Mouse (Mus musculus) heart, postnatal 0 days (tissue): ENCODE data around the gene Tpx2. TPM values are rescaled to one million over a fixed set of nuclear protein-coding genes. Genes with fewer than 3 reads are reported as not detected.

Source experiments
- ATAC-seq: fragments of 200-750 bp; cut with Nextera tagmentation; 2 replicates; pipeline ENCODE4 v1.8.0; 2017; ENCODE audit warnings: low read depth, moderate number of reproducible peaks, moderate library complexity; ENCODE audit not compliant: insufficient read depth
- DNase-seq: peaks from one replicate; pipeline ENCODE4 v3.0.0-alpha.2; 2016; ENCODE audit warnings: low spot score
- H3K27ac ChIP-seq: fragments of 300-500 bp; sonication (generic); 2 replicates; pipeline ENCODE4 v1.5.1; 2014; ENCODE audit warnings: low read depth, mild to moderate bottlenecking
- H3K27me3 ChIP-seq: fragments of 300-500 bp; sonication (generic); 2 replicates; pipeline ENCODE4 v1.6.1; 2014; ENCODE audit warnings: low read length, mixed read lengths; ENCODE audit not compliant: control insufficient read depth, insufficient read depth
- H3K36me3 ChIP-seq: fragments of 300-500 bp; sonication (generic); replicated peaks from 2 replicates; pipeline ENCODE4 v1.6.1; 2014; ENCODE audit warnings: low read length, mixed read lengths; ENCODE audit not compliant: control insufficient read depth, insufficient read depth
- H3K4me1 ChIP-seq: fragments of 300-500 bp; sonication (generic); 2 replicates; pipeline ENCODE4 v1.6.1; 2014; ENCODE audit warnings: antibody characterized with exemption; ENCODE audit not compliant: control insufficient read depth, insufficient read depth
- H3K4me2 ChIP-seq: fragments of 300-500 bp; sonication (generic); 2 replicates; pipeline ENCODE4 v1.6.1; 2014; ENCODE audit warnings: low read depth, mild to moderate bottlenecking, low read length, moderate library complexity
- H3K4me3 ChIP-seq: fragments of 300-500 bp; sonication (generic); 2 replicates; pipeline ENCODE4 v1.5.1; 2014; ENCODE audit warnings: low read depth, low read length
- H3K9ac ChIP-seq: fragments of 300-500 bp; sonication (generic); replicated peaks from 2 replicates; pipeline ENCODE4 v1.6.1; 2014; ENCODE audit warnings: low read depth, low read length, mixed read lengths
- H3K9me3 ChIP-seq: fragments of 300-500 bp; sonication (generic); replicated peaks from 2 replicates; pipeline ENCODE4 v1.6.1; 2016; ENCODE audit warnings: low read length; ENCODE audit not compliant: control insufficient read depth
- CTCF ChIP-seq: IDR thresholded peaks from 2 replicates; pipeline ENCODE4 v1.5.1; 2016; ENCODE audit warnings: antibody characterized with exemption, control low read depth, low read depth
- EP300 ChIP-seq: IDR thresholded peaks from 2 replicates; pipeline ENCODE4 v1.6.1; 2016; ENCODE audit warnings: antibody characterized with exemption, low read depth
- WGBS: fragments of 180-500 bp; shearing (Covaris S2); extraction: QIAGEN DNeasy Blood & Tissue Kit; methylation state at CpG from one replicate; pipeline ENCODE4 v1.1.7; 2014; 5-methylcytosine and 5-hydroxymethylcytosine counted together
- polyA plus RNA-seq: library from polyadenylated mRNA; unstranded; fragments of >200 nt; fragmentation: Nextera tagmentation; extraction: Ambion mirVana; gene quantifications from 2 replicates; pipeline ENCODE4 v1.2.1, GENCODE M21; 2015
- total RNA-seq: library from RNA; depleted of rRNA; stranded (reverse); fragments of >200 nt; gene quantifications from 2 replicates; pipeline ENCODE4 v1.2.3, GENCODE M21; 2014; ENCODE audit warnings: low replicate concordance

Gene Tpx2
- total and polyA plus RNA-seq, 2 experiments from 2014 or later: 8.1 to 15.1 TPM

- H3K4me3 ChIP-seq: no peak overlapping the region
- H3K9me3 ChIP-seq: no peaks in the 10 kb centered on the region
- H3K36me3 ChIP-seq: peaks cover 39% of the 10 kb centered on the region
Observed at GRCm38 (mm10) chr2:152896926-152897325, 49.2 kb downstream of the Tpx2 start.

GRCm38 (mm10) chr2:152899011-152899410 lies 51.2 kb downstream of the Tpx2 start:
- no peak for ATAC-seq
- no peak overlapping the region for H3K4me3 ChIP-seq
- H3K4me1 ChIP-seq: 0 out of 2 replicates have a peak, but pooled peaks cover 7% of the 10 kb centered on the region
- no peak overlapping the region for H3K4me2 ChIP-seq
- WGBS: 79% methylated on average over 6 of the region's 6 CpGs
- no peak for DNase-seq
- no peak overlapping the region for H3K9ac ChIP-seq
- H3K9me3 ChIP-seq: no peaks in the 10 kb centered on the region
- peaks cover 19% of the 10 kb centered on the region for H3K36me3 ChIP-seq
- TF ChIP-seq CTCF: no peak
- no peak for TF ChIP-seq EP300
- no peak overlapping the region for H3K27ac ChIP-seq
- no peaks in the 10 kb centered on the region for H3K27me3 ChIP-seq

More at GRCm38 (mm10) chr2:152896926-152897325, 49.2 kb downstream of the Tpx2 start:
- no peak for DNase-seq
- Histone ChIP-seq H3K27ac (no peak overlapping the region), H3K4me1 (no peaks in the 10 kb centered on the region), H3K9ac (no peak overlapping the region), H3K27me3 (no peaks in the 10 kb centered on the region), H3K4me2 (no peak overlapping the region)
- TF ChIP-seq CTCF (no peak), EP300 (no peak)
- 80% methylated on average over 3 of the region's 3 CpGs for WGBS
- no peak for ATAC-seq

- ATAC-seq: no peak
- Histone ChIP-seq H3K27ac (no peak overlapping the region), H3K4me3 (no peak overlapping the region), H3K4me1 (peaks cover 29% of the 10 kb centered on the region), H3K27me3 (no peaks in the 10 kb centered on the region), H3K9me3 (no peaks in the 10 kb centered on the region), H3K9ac (no peak overlapping the region), H3K36me3 (peaks cover 9% of the 10 kb centered on the region; the same call in 1 of the 2 replicates), H3K4me2 (no peak overlapping the region)
- DNase-seq: no peak
- 90% methylated on average over 15 of the region's 15 CpGs for WGBS
- TF ChIP-seq CTCF: no peak
- no peak for TF ChIP-seq EP300
Observed at GRCm38 (mm10) chr2:152901296-152901695, 53.5 kb downstream of the Tpx2 start.

DNA sequence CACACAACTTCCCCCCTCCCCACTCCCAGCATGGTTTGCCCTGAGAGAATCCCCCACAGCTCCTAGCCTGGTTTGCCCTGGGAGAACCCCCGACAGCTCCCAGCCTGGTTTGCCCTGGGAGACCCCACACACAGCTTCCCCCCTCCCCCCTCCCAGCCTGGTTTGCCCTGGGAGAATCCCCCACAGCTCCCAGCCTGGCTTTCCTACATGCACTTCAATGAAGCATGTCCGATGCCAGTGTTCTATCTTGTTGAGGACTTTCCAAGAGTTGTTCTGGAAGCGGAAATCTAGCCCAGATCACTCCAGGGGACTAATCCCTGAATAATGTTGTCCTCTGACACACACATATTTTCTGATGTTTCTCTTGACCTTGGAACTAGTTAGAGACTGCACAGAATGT lies 54.9 kb downstream of the Tpx2 start:
- 62% methylated on average over 3 of the region's 3 CpGs for WGBS
- Histone ChIP-seq H3K9ac (no peak overlapping the region), H3K4me3 (no peak overlapping the region), H3K4me1 (peaks cover 41% of the 10 kb centered on the region), H3K9me3 (no peaks in the 10 kb centered on the region), H3K4me2 (no peak overlapping the region), H3K27me3 (no peaks in the 10 kb centered on the region), H3K27ac (no peak overlapping the region), H3K36me3 (peaks cover 9% of the 10 kb centered on the region; the same call in 1 of the 2 replicates)
- no peak for DNase-seq
- no peak for ATAC-seq
- TF ChIP-seq CTCF: no peak
- no peak for TF ChIP-seq EP300

DNA sequence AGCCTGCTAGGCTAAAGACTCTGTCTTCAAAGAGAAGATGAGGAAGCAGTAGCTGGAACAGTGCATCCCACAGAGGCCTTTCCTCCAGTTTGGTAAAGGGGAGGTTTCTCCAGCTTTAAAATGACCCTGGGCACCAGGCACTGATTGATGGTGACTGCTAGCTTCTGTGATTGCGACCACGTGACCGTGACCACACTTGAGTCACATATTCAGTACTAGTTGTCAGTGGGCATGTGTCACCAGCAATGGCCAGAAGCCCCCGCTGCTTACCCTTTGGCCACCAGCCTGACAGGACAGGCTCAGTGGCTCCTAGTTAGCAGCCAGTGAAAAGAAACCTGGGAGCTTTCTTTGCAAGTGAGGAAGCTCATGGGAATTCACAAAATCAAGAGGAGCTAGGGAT lies 55.8 kb downstream of the Tpx2 start:
- Histone ChIP-seq H3K4me2 (no peak overlapping the region), H3K36me3 (peaks cover 9% of the 10 kb centered on the region; the same call in 1 of the 2 replicates), H3K27ac (peak overlapping the region; percentile 96; the same call in 1 of the 2 replicates), H3K4me3 (no peak overlapping the region), H3K4me1 (peaks cover 41% of the 10 kb centered on the region), H3K27me3 (no peaks in the 10 kb centered on the region), H3K9ac (no peak overlapping the region), H3K9me3 (no peaks in the 10 kb centered on the region)
- no peak for ATAC-seq
- TF ChIP-seq EP300 (no peak), CTCF (no peak)
- WGBS: 73% methylated on average over 4 of the region's 4 CpGs
- no peak for DNase-seq

GRCm38 (mm10) chr2:152904127-152904643 lies 56.4 kb downstream of the Tpx2 start:
- no peak overlapping the region for H3K4me2 ChIP-seq
- H3K27me3 ChIP-seq: no peaks in the 10 kb centered on the region
- H3K36me3 ChIP-seq: peaks cover 4% of the 10 kb centered on the region; the same call in 1 of the 2 replicates
- H3K9ac ChIP-seq: no peak overlapping the region
- TF ChIP-seq EP300: no peak
- no peak for TF ChIP-seq CTCF
- H3K4me1 ChIP-seq: peaks cover 41% of the 10 kb centered on the region
- no peak overlapping the region for H3K4me3 ChIP-seq
- ATAC-seq (peak; percentile 37), DNase-seq (peak; percentile 44)
- H3K27ac ChIP-seq: peak overlapping the region; percentile 96
- no peaks in the 10 kb centered on the region for H3K9me3 ChIP-seq
- 39% methylated on average over 5 of the region's 5 CpGs for WGBS
